ENCODE assay signal across 13 mouse cellular contexts in genomic region chr6:88204531-88205385, GRCm38 (mm10). TPM values are rescaled to one million over a fixed set of nuclear protein-coding genes. Genes with fewer than 3 reads are reported as not detected.
A peak's percentile ranks its signal among the peaks of the same experiment; 100 is the strongest.
DNase-seq lines count a peak whose midpoint lies in the region; ATAC-seq and TF ChIP-seq lines count a peak whose summit lies in the region.
"Had no signal": no experiment of that assay in that cellular context is flagged by ENCODE, and none has a peak within 500 bp of the region (broad histone marks: within the 10 kb centered on the region; RNA-seq: fewer than 3 reads in every experiment).

No protein-coding gene starts in this region.

- 6% methylated on average over 25 of the region's 25 CpGs for WGBS in midbrain, embryonic 14.5 days
- WGBS in midbrain, postnatal 0 days, result 13% methylated on average over 25 of the region's 25 CpGs
- 27% methylated on average over 25 of the region's 25 CpGs for WGBS in heart, embryonic 12.5 days
- WGBS in cerebellum, adult 2 months, result 5% methylated on average over 25 of the region's 25 CpGs

- peaks cover 70% of the 10 kb centered on the region for H3K27me3 ChIP-seq in midbrain, embryonic 14.5 days (ENCODE audit: control insufficient read depth, insufficient read depth, low read length)
- H3K27me3 ChIP-seq in midbrain, postnatal 0 days (ENCODE audit: insufficient read depth, low read length), result peaks cover 65% of the 10 kb centered on the region
- peaks cover 77% of the 10 kb centered on the region for H3K27me3 ChIP-seq in heart, embryonic 12.5 days (replicated peaks)
- no peaks in the 10 kb centered on the region; the same call in 1 of the 2 replicates for H3K27me3 ChIP-seq in cerebellum, adult 2 months (ENCODE audit: control insufficient read depth, insufficient read depth, low read length)

- DNase-seq in gastrocnemius, postnatal 25 days, result peak; percentile 55
- DNase-seq in gastrocnemius, adult 8-10 months (ENCODE audit: low spot score in 2 of 2), result no peak
- peak; percentile 29 for DNase-seq in midbrain, embryonic 14.5 days
- DNase-seq in midbrain, postnatal 0 days (ENCODE audit: low spot score), result no peak
- DNase-seq in mesoderm, embryonic 11.5 days (ENCODE audit: low read depth, low spot score), result peak; percentile 10
- no peak for DNase-seq in cerebellum, adult 2 months
- DNase-seq in left cerebral cortex, adult 11 months (ENCODE audit: low spot score), result no peak
- DNase-seq: cerebellum, adult 9-10 months had no signal

- H3K4me1 ChIP-seq in midbrain, embryonic 14.5 days (ENCODE audit: control insufficient read depth, insufficient read depth, low read length), result peaks cover 10% of the 10 kb centered on the region; the same call in 1 of the 2 replicates
- H3K4me1 ChIP-seq in midbrain, postnatal 0 days (ENCODE audit: insufficient read depth, low read length), result no peaks in the 10 kb centered on the region
- H3K4me1 ChIP-seq in heart, embryonic 12.5 days (replicated peaks), result peaks cover 42% of the 10 kb centered on the region
- H3K4me1 ChIP-seq in cerebellum, adult 2 months (ENCODE audit: control insufficient read depth, insufficient read depth, low read length), result no peaks in the 10 kb centered on the region; the same call in 1 of the 2 replicates

- H3K4me2 ChIP-seq in midbrain, embryonic 14.5 days (ENCODE audit: low read length), result no peak overlapping the region
- H3K4me2 ChIP-seq in midbrain, postnatal 0 days (ENCODE audit: low read depth, low read length, poor library complexity, severe bottlenecking), result no peak overlapping the region
- H3K4me2 ChIP-seq in heart, embryonic 12.5 days, result peak overlapping the region; percentile 26; the same call in 1 of the 2 replicates
- H3K4me2 ChIP-seq: forebrain, embryonic 12.5 days; intestine, embryonic 15.5 days; limb, embryonic 13.5 days had no signal

- H3K9ac ChIP-seq in midbrain, embryonic 14.5 days (replicated peaks; ENCODE audit: low read length), result no peak overlapping the region
- no peak overlapping the region for H3K9ac ChIP-seq in midbrain, postnatal 0 days (replicated peaks; ENCODE audit: low read length, poor library complexity, severe bottlenecking)
- no peak overlapping the region for H3K9ac ChIP-seq in heart, embryonic 12.5 days
- H3K9ac ChIP-seq: forebrain, embryonic 12.5 days; intestine, embryonic 15.5 days; limb, embryonic 13.5 days had no signal

- no peak for TF ChIP-seq POLR2A in cerebellum, adult 2 months (IDR thresholded peaks at IDR 0.05; ENCODE audit: borderline replicate concordance, insufficient read depth, low read length)

- H3K27ac ChIP-seq in midbrain, embryonic 14.5 days (replicated peaks; ENCODE audit: low read depth, low read length), result no peak overlapping the region
- no peak overlapping the region for H3K27ac ChIP-seq in midbrain, postnatal 0 days (ENCODE audit: low read depth, low read length)
- H3K27ac ChIP-seq in heart, embryonic 12.5 days (ENCODE audit: poor library complexity, severe bottlenecking), result no peak overlapping the region
- H3K27ac ChIP-seq in cerebellum, adult 2 months (ENCODE audit: insufficient read depth, low read length), result no peak overlapping the region
- H3K27ac ChIP-seq: forebrain, embryonic 12.5 days; intestine, embryonic 15.5 days; limb, embryonic 13.5 days had no signal

- no peak overlapping the region for H3K4me3 ChIP-seq in midbrain, embryonic 14.5 days (replicated peaks; ENCODE audit: low read depth, low read length)
- H3K4me3 ChIP-seq in midbrain, postnatal 0 days (ENCODE audit: low read depth, low read length), result no peak overlapping the region
- H3K4me3 ChIP-seq in heart, embryonic 12.5 days, result no peak overlapping the region
- H3K4me3 ChIP-seq in cerebellum, adult 2 months (replicated peaks; ENCODE audit: insufficient read depth, low read depth, low read length), result no peak overlapping the region
- H3K4me3 ChIP-seq: forebrain, embryonic 12.5 days; intestine, embryonic 15.5 days; limb, embryonic 13.5 days had no signal

- no peak for TF ChIP-seq CTCF in midbrain, postnatal 0 days (IDR thresholded peaks at IDR 0.05)
- no peak for TF ChIP-seq CTCF in cerebellum, adult 2 months (IDR thresholded peaks at IDR 0.05; ENCODE audit: borderline replicate concordance, insufficient read depth, low read depth, low read length)

- no peak for ATAC-seq in midbrain, embryonic 14.5 days (ENCODE audit: low FRiP score, low TSS enrichment)
- ATAC-seq in midbrain, postnatal 0 days (ENCODE audit: low FRiP score), result no peak
- no peak for ATAC-seq in heart, embryonic 12.5 days (ENCODE audit: insufficient number of reproducible peaks, low FRiP score)
- ATAC-seq: intestine, embryonic 15.5 days had no signal

- no peaks in the 10 kb centered on the region for H3K36me3 ChIP-seq in midbrain, embryonic 14.5 days (ENCODE audit: control insufficient read depth, insufficient read depth, low read length)
- H3K36me3 ChIP-seq in midbrain, postnatal 0 days (ENCODE audit: insufficient read depth, low read length), result no peaks in the 10 kb centered on the region
- H3K36me3 ChIP-seq in heart, embryonic 12.5 days, result peaks cover 4% of the 10 kb centered on the region; the same call in 1 of the 2 replicates
- H3K36me3 ChIP-seq: forebrain, embryonic 12.5 days; intestine, embryonic 15.5 days; limb, embryonic 13.5 days had no signal

- H3K9me3 ChIP-seq in midbrain, embryonic 14.5 days (ENCODE audit: control insufficient read depth, low read length), result no peaks in the 10 kb centered on the region
- no peaks in the 10 kb centered on the region for H3K9me3 ChIP-seq in midbrain, postnatal 0 days (ENCODE audit: low read length)
- H3K9me3 ChIP-seq in heart, embryonic 12.5 days (replicated peaks), result no peaks in the 10 kb centered on the region
- H3K9me3 ChIP-seq: forebrain, embryonic 12.5 days; intestine, embryonic 15.5 days; limb, embryonic 13.5 days had no signal

RNA-seq across cellular contexts. Expression of gene Gata2, which starts 11.1 kb away (rescaled TPM):
- total RNA-seq in gastrocnemius, postnatal 25 days (2021), result 1 to 10 TPM; 4.4 to 6.3 TPM
- total RNA-seq in gastrocnemius, adult 8-10 months (2022), result 1 to 10 TPM; 3.0 to 6.0 (median 4.1) TPM
- polyA plus RNA-seq in midbrain, embryonic 14.5 days (2014; fragmentation: Nextera tagmentation; extraction: Ambion mirVana), result 15.4 and 23.0 TPM in 2 replicates
- 9.2 and 19.3 TPM in 2 replicates for total RNA-seq in midbrain, postnatal 0 days (2014; rRNA removed)
- polyA plus RNA-seq in midbrain, postnatal 0 days (2015; fragmentation: Nextera tagmentation; extraction: Ambion mirVana), result 17.2 and 18.5 TPM in 2 replicates
- polyA plus RNA-seq in heart, embryonic 12.5 days (2016; fragmentation: Nextera tagmentation; extraction: Ambion mirVana), result 20.8 and 21.3 TPM in 2 replicates
- polyA plus RNA-seq in cerebellum, adult 2 months (2012; rRNA removed), result 6.4 and 6.6 TPM in 2 replicates

RNA-seq across cellular contexts. Expression of gene Dnajb8, which starts 17.3 kb away (rescaled TPM):
- total RNA-seq in gastrocnemius, postnatal 25 days (2021), result not detected
- total RNA-seq in gastrocnemius, adult 8-10 months (2022), result not detected
- not detected in 2 replicates for polyA plus RNA-seq in midbrain, embryonic 14.5 days (2014; fragmentation: Nextera tagmentation; extraction: Ambion mirVana)
- total RNA-seq in midbrain, postnatal 0 days (2014; rRNA removed), result not detected in 2 replicates
- not detected in 2 replicates for polyA plus RNA-seq in midbrain, postnatal 0 days (2015; fragmentation: Nextera tagmentation; extraction: Ambion mirVana)
- not detected in 2 replicates for polyA plus RNA-seq in heart, embryonic 12.5 days (2016; fragmentation: Nextera tagmentation; extraction: Ambion mirVana)
- not detected in 2 replicates for polyA plus RNA-seq in cerebellum, adult 2 months (2012; rRNA removed)
- total RNA-seq: adrenal gland, adult 18-20 months had no signal
- polyA plus RNA-seq: forebrain, embryonic 12.5 days; intestine, embryonic 15.5 days; limb, embryonic 13.5 days had no signal

Comparison
In these comparisons a context has a peak if more than half of its experiments do, and no peak if none do; other contexts are left out.
1. DNase-seq: peak in gastrocnemius, postnatal 25 days (single experiment), midbrain, embryonic 14.5 days (single experiment) and mesoderm, embryonic 11.5 days (single experiment); none in gastrocnemius, adult 8-10 months (0 of 2), midbrain, postnatal 0 days (single experiment), cerebellum, adult 2 months (0 of 2) and left cerebral cortex, adult 11 months (single experiment).